Mouse (Mus musculus): ENCODE data around the gene Hdac11.
"Not testable (repeated sequence)": the region's sequence is repeated elsewhere in the genome, so short reads cannot be mapped to it uniquely, and the experiment has no call there.

The Hdac11 gene

GRCm38 (mm10) chr6:91156554-91157236, at the start of gene Hdac11:
Hdac11 (plus strand) TSS chr6:91156665.
- DNase-seq (ENCODE audit: low spot score) = peak; percentile 67

GRCm38 (mm10) chr6:91108301-91108916, 48.1 kb upstream of the Hdac11 start:
- no peak for DNase-seq (ENCODE audit: low spot score)

GRCm38 (mm10) chr6:91108917-91109450, 47.5 kb upstream of the Hdac11 start:
- no peak for DNase-seq (ENCODE audit: low spot score)

- DNase-seq (ENCODE audit: low spot score) = peak; percentile 55
Observed at GRCm38 (mm10) chr6:91109489-91109888, 47.0 kb upstream of the Hdac11 start.

GRCm38 (mm10) chr6:91110323-91111020, 46.0 kb upstream of the Hdac11 start:
- no peak for DNase-seq (ENCODE audit: low spot score)

- DNase-seq (ENCODE audit: low spot score) = no peak
Observed at GRCm38 (mm10) chr6:91111141-91111953, 45.1 kb upstream of the Hdac11 start.

- no peak for DNase-seq (ENCODE audit: low spot score)
Observed at GRCm38 (mm10) chr6:91111954-91112252, 44.6 kb upstream of the Hdac11 start.

- DNase-seq (ENCODE audit: low spot score) = no peak
Observed at GRCm38 (mm10) chr6:91114716-91115115, 41.7 kb upstream of the Hdac11 start.

- DNase-seq (ENCODE audit: low spot score) = no peak
Observed at GRCm38 (mm10) chr6:91115158-91115557, 41.3 kb upstream of the Hdac11 start.

GRCm38 (mm10) chr6:91115863-91116243, 40.6 kb upstream of the Hdac11 start:
- DNase-seq (ENCODE audit: low spot score) = no peak

GRCm38 (mm10) chr6:91116244-91117145, 40.0 kb upstream of the Hdac11 start, which contains the start of gene Nup210:
Nup210 (minus strand) TSS chr6:91116829.
- DNase-seq (ENCODE audit: low spot score) = no peak

GRCm38 (mm10) chr6:91117149-91117548, 39.3 kb upstream of the Hdac11 start:
- no peak for DNase-seq (ENCODE audit: low spot score)

- no peak for DNase-seq (ENCODE audit: low spot score)
Observed at GRCm38 (mm10) chr6:91118526-91118925, 37.9 kb upstream of the Hdac11 start.

- DNase-seq (ENCODE audit: low spot score) = no peak
Observed at GRCm38 (mm10) chr6:91120206-91120605, 36.3 kb upstream of the Hdac11 start.

- DNase-seq (ENCODE audit: low spot score) = not testable (repeated sequence)
Observed at GRCm38 (mm10) chr6:91121089-91121488, 35.4 kb upstream of the Hdac11 start.

GRCm38 (mm10) chr6:91123453-91123852, 33.0 kb upstream of the Hdac11 start:
- DNase-seq (ENCODE audit: low spot score) = no peak

- DNase-seq (ENCODE audit: low spot score) = no peak
Observed at GRCm38 (mm10) chr6:91124286-91125227, 31.9 kb upstream of the Hdac11 start.

- no peak for DNase-seq (ENCODE audit: low spot score)
Observed at GRCm38 (mm10) chr6:91125228-91125585, 31.3 kb upstream of the Hdac11 start.

- no peak for DNase-seq (ENCODE audit: low spot score)
Observed at GRCm38 (mm10) chr6:91128996-91129395, 27.5 kb upstream of the Hdac11 start.

GRCm38 (mm10) chr6:91130856-91131255, 25.6 kb upstream of the Hdac11 start:
- DNase-seq (ENCODE audit: low spot score) = no peak
